Mouse (Mus musculus): Measurements from ENCODE around the gene 0610040J01Rik. TPM values are rescaled to one million over a fixed set of nuclear protein-coding genes. Genes with fewer than 3 reads are reported as not detected.

0610040J01Rik gene
- total and polyA plus RNA-seq, 3 experiments, result not detected

DNA sequence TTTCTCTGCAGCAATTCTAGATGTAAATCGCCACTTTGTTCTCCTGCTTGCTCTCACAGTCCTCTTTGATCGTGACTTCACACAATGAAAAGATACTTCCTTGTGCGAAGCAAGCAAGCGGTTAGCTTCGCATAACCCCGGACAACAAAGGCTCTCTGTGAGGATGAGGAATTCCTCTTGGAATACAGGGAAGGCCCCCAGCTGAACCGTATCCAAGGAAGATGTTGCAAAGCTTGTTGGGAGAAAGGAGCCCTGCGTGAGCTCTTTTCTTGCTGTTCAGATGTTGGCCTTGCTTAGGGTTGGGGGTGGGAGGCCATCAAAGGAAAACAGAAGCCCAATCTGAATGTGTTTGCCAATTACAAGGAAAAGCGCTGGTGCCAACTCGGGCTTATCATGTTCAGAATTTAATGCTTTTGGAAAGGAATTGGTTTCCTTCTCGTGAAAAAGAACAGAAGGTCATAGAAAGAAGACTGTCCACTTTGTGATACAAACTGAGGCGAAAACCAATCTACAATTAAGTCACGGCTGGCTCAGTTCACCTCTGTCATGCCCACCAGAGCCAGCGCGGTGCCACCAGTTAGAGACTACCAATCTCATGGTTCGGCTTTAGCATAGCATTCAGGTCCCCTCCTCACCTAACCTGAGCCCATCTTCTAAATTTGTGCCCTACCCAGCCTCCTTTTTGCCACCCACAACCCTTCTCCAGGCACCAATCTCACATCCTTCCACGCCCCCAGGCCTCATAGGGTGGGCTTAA lies 60.2 kb downstream of the 0610040J01Rik start:
- Histone ChIP-seq H3K27me3 (ENCODE audit: control insufficient read depth in 1 of 2, insufficient read depth in 2 of 2, low read length in 2 of 2) (no peaks in the 10 kb centered on the region), H3K27ac (ENCODE audit: control insufficient read depth, low read depth, low read length) (no peak overlapping the region), H3K4me3 (ENCODE audit: control insufficient read depth in 1 of 2, insufficient read depth in 1 of 2, low read depth in 2 of 2, low read length in 2 of 2) (no peak overlapping the region), H3K79me2 (ENCODE audit: control insufficient read depth, insufficient read depth, low read length, poor library complexity) (no peaks in the 10 kb centered on the region), H3K4me1 (ENCODE audit: control insufficient read depth in 1 of 2, insufficient read depth in 2 of 2, low read length in 2 of 2) (no peaks in the 10 kb centered on the region), H3K9me3 (replicated peaks; ENCODE audit: insufficient read depth, low read length) (no peaks in the 10 kb centered on the region), H3K36me3 (ENCODE audit: control insufficient read depth in 1 of 2, insufficient read depth in 2 of 2, low read length in 2 of 2) (no peaks in the 10 kb centered on the region), H3K9ac (ENCODE audit: control insufficient read depth, low read depth, low read length, poor library complexity, severe bottlenecking) (no peak overlapping the region)
- TF ChIP-seq HCFC1 (IDR thresholded peaks at IDR 0.05; ENCODE audit: low read depth, low read length), result no peak
- no peak for TF ChIP-seq ZKSCAN1 (IDR thresholded peaks at IDR 0.05; ENCODE audit: low read depth, low read length)
- no peak for TF ChIP-seq TCF12 (IDR thresholded peaks at IDR 0.05; ENCODE audit: low read depth, low read length)
- no peak for TF ChIP-seq KAT2A (conservative IDR thresholded peaks at IDR 0.05; ENCODE audit: low read depth, low read length)
- TF ChIP-seq ELF1 (IDR thresholded peaks at IDR 0.05; ENCODE audit: low read depth, low read length), result no peak
- no peak for TF ChIP-seq MAFK (IDR thresholded peaks at IDR 0.05; ENCODE audit: borderline replicate concordance, low read depth, low read length)
- TF ChIP-seq SMC3 (IDR thresholded peaks at IDR 0.05; ENCODE audit: low read depth, low read length), result no peak
- no peak for DNase-seq (ENCODE audit: low read depth, low spot score)

- H3K9me3 ChIP-seq (replicated peaks; ENCODE audit: insufficient read depth, low read length), result no peaks in the 10 kb centered on the region
- no peak for DNase-seq (ENCODE audit: low read depth, low spot score)
These were observed 62.7 kb downstream of the 0610040J01Rik start for GRCm38 (mm10) chr5:63874880-63875279.

More at GRCm38 (mm10) chr5:63874880-63875279, 62.7 kb downstream of the 0610040J01Rik start:
- Histone ChIP-seq H3K79me2 (ENCODE audit: control insufficient read depth, insufficient read depth, low read length, poor library complexity) (no peaks in the 10 kb centered on the region), H3K4me3 (ENCODE audit: control insufficient read depth in 1 of 2, insufficient read depth in 1 of 2, low read depth in 2 of 2, low read length in 2 of 2) (no peak overlapping the region), H3K36me3 (ENCODE audit: control insufficient read depth in 1 of 2, insufficient read depth in 2 of 2, low read length in 2 of 2) (no peaks in the 10 kb centered on the region), H3K27ac (ENCODE audit: control insufficient read depth, low read depth, low read length) (no peak overlapping the region), H3K27me3 (ENCODE audit: control insufficient read depth in 1 of 2, insufficient read depth in 2 of 2, low read length in 2 of 2) (no peaks in the 10 kb centered on the region), H3K4me1 (ENCODE audit: control insufficient read depth in 1 of 2, insufficient read depth in 2 of 2, low read length in 2 of 2) (no peaks in the 10 kb centered on the region), H3K9ac (ENCODE audit: control insufficient read depth, low read depth, low read length, poor library complexity, severe bottlenecking) (no peak overlapping the region)
- TF ChIP-seq MAZ (IDR thresholded peaks at IDR 0.05; ENCODE audit: low read depth, low read length) (no peak), MYC (IDR thresholded peaks at IDR 0.05; ENCODE audit: low read depth, low read length) (no peak), ZC3H11A (IDR thresholded peaks at IDR 0.05; ENCODE audit: low read depth, low read length) (no peak), NRF1 (IDR thresholded peaks at IDR 0.05; ENCODE audit: insufficient read depth, low read depth, low read length, poor library complexity, severe bottlenecking) (no peak), USF2 (IDR thresholded peaks at IDR 0.05; ENCODE audit: borderline replicate concordance in 1 of 2, insufficient read depth in 1 of 2, low read depth in 1 of 2, low read length in 2 of 2) (no peak), MEF2A (IDR thresholded peaks at IDR 0.05; ENCODE audit: extremely low read depth, insufficient replicate concordance, low read depth, low read length, poor library complexity, severe bottlenecking) (no peak), ELF1 (IDR thresholded peaks at IDR 0.05; ENCODE audit: low read depth, low read length) (no peak), MYB (IDR thresholded peaks at IDR 0.05; ENCODE audit: low read depth, low read length) (no peak), JUND (IDR thresholded peaks at IDR 0.05; ENCODE audit: low read depth, low read length) (no peak), ZNF384 (IDR thresholded peaks at IDR 0.05; ENCODE audit: low read depth, low read length) (no peak), POLR2AphosphoS5 (IDR thresholded peaks at IDR 0.05; ENCODE audit: borderline replicate concordance, low read depth, low read length) (no peak), CHD1 (IDR thresholded peaks at IDR 0.05; ENCODE audit: low read depth, low read length) (no peak), TBP (IDR thresholded peaks at IDR 0.05; ENCODE audit: low read depth, low read length) (no peak), GABPA (IDR thresholded peaks at IDR 0.05; ENCODE audit: low read depth, low read length) (no peak), POLR2AphosphoS2 (IDR thresholded peaks at IDR 0.05; ENCODE audit: low read length) (no peak), CTCF (IDR thresholded peaks at IDR 0.05 in 2 of 3, conservative IDR thresholded peaks at IDR 0.05 in 1 of 3; ENCODE audit: control insufficient read depth in 1 of 3, insufficient read depth in 1 of 3, low read depth in 2 of 3, low read length in 3 of 3, poor library complexity in 1 of 3, severe bottlenecking in 1 of 3) (no peak), MAFK (IDR thresholded peaks at IDR 0.05; ENCODE audit: borderline replicate concordance, low read depth, low read length) (no peak), ZKSCAN1 (IDR thresholded peaks at IDR 0.05; ENCODE audit: low read depth, low read length) (no peak), SMC3 (IDR thresholded peaks at IDR 0.05; ENCODE audit: low read depth, low read length) (no peak), MAX (IDR thresholded peaks at IDR 0.05; ENCODE audit: low read length) (no peak)

Data from MEL (cell line).